Mouse (Mus musculus) limb, embryonic 10.5 days (tissue): Measurements from ENCODE around the gene Stpg4. TPM values are rescaled to one million over a fixed set of nuclear protein-coding genes. Genes with fewer than 3 reads are reported as not detected.

Experiments
- DNase-seq: peaks from one replicate; pipeline ENCODE4 v3.0.0-alpha.2; 2017; ENCODE audit warnings: low spot score
- H3K27ac ChIP-seq: fragments of 300-500 bp; sonication (generic); 2 replicates; pipeline ENCODE4 v1.5.1; 2016; ENCODE audit warnings: mild to moderate bottlenecking
- H3K27me3 ChIP-seq: fragments of 300-500 bp; sonication (generic); 2 replicates; pipeline ENCODE4 v1.6.1; 2016; ENCODE audit warnings: low read depth, mild to moderate bottlenecking; ENCODE audit not compliant: poor library complexity, severe bottlenecking
- H3K36me3 ChIP-seq: fragments of 300-500 bp; sonication (generic); 2 replicates; pipeline ENCODE4 v1.6.1; 2016; ENCODE audit warnings: mild to moderate bottlenecking, moderate library complexity
- H3K4me1 ChIP-seq: fragments of 300-500 bp; sonication (generic); 2 replicates; pipeline ENCODE4 v1.6.1; 2016
- H3K4me3 ChIP-seq: fragments of 300-500 bp; sonication (generic); 2 replicates; pipeline ENCODE4 v1.5.1; 2016; ENCODE audit warnings: mild to moderate bottlenecking, moderate library complexity
- H3K9me3 ChIP-seq: fragments of 300-500 bp; sonication (generic); replicated peaks from 2 replicates; pipeline ENCODE4 v1.6.1; 2016; ENCODE audit warnings: mild to moderate bottlenecking
- WGBS: fragments of 180-500 bp; shearing (Covaris S2); methylation state at CpG from one replicate; pipeline ENCODE4 v1.1.7; 2016; 5-methylcytosine and 5-hydroxymethylcytosine counted together
- polyA plus RNA-seq: library from polyadenylated mRNA; unstranded; fragments of >200 nt; fragmentation: Nextera tagmentation; extraction: Ambion mirVana; gene quantifications from 2 replicates; pipeline ENCODE4 v1.2.1, GENCODE M21; 2016

Stpg4 gene
- polyA plus RNA-seq, 1 experiment from 2014 or later: not detected

- Histone ChIP-seq H3K9me3 (no peaks in the 10 kb centered on the region), H3K36me3 (no peaks in the 10 kb centered on the region), H3K27me3 (peaks cover 20% of the 10 kb centered on the region; the same call in 1 of the 2 replicates), H3K4me3 (peak overlapping the region; percentile 30), H3K4me1 (peaks cover 37% of the 10 kb centered on the region), H3K27ac (peak overlapping the region; percentile 43; the same call in 1 of the 2 replicates)
- WGBS: 21% methylated on average over 14 of the region's 14 CpGs
- DNase-seq: peak; percentile 45
Observed at GRCm38 (mm10) chr17:87459750-87460668, 32.5 kb upstream of the Stpg4 start.

GRCm38 (mm10) chr17:87458911-87459749 lies 31.6 kb upstream of the Stpg4 start:
- 13% methylated on average over 14 of the region's 17 CpGs for WGBS
- peaks cover 20% of the 10 kb centered on the region; the same call in 1 of the 2 replicates for H3K27me3 ChIP-seq
- no peaks in the 10 kb centered on the region for H3K36me3 ChIP-seq
- H3K4me1 ChIP-seq: peaks cover 37% of the 10 kb centered on the region
- H3K27ac ChIP-seq: peak overlapping the region; percentile 40; the same call in 1 of the 2 replicates
- DNase-seq: no peak
- peak overlapping the region; percentile 26 for H3K4me3 ChIP-seq
- no peaks in the 10 kb centered on the region for H3K9me3 ChIP-seq

- DNase-seq: no peak
- Histone ChIP-seq H3K4me3 (no peak overlapping the region), H3K27ac (no peak overlapping the region), H3K9me3 (no peaks in the 10 kb centered on the region), H3K4me1 (peaks cover 37% of the 10 kb centered on the region), H3K27me3 (peaks cover 20% of the 10 kb centered on the region; the same call in 1 of the 2 replicates), H3K36me3 (no peaks in the 10 kb centered on the region)
- 78% methylated on average over 7 of the region's 7 CpGs for WGBS
Observed at GRCm38 (mm10) chr17:87457961-87458360, 30.4 kb upstream of the Stpg4 start.

- no peak for DNase-seq
- Histone ChIP-seq H3K4me3 (no peak overlapping the region), H3K36me3 (no peaks in the 10 kb centered on the region), H3K4me1 (peaks cover 8% of the 10 kb centered on the region), H3K27me3 (0 out of 2 replicates have a peak, but pooled peaks cover 3% of the 10 kb centered on the region), H3K9me3 (no peaks in the 10 kb centered on the region), H3K27ac (no peak overlapping the region)
- 93% methylated on average over 3 of the region's 3 CpGs for WGBS
Observed at GRCm38 (mm10) chr17:87454121-87454520, 26.6 kb upstream of the Stpg4 start.

- WGBS: 83% methylated on average over 7 of the region's 7 CpGs
- H3K27ac ChIP-seq: no peak overlapping the region
Observed at GRCm38 (mm10) chr17:87453336-87453735, 25.8 kb upstream of the Stpg4 start.

GRCm38 (mm10) chr17:87448881-87449280 lies 21.3 kb upstream of the Stpg4 start:
- H3K27me3 ChIP-seq: 0 out of 2 replicates have a peak, but pooled peaks cover 3% of the 10 kb centered on the region
- H3K9me3 ChIP-seq: no peaks in the 10 kb centered on the region
- peaks cover 23% of the 10 kb centered on the region for H3K4me1 ChIP-seq
- no peak overlapping the region for H3K27ac ChIP-seq
- 91% methylated on average over 8 of the region's 8 CpGs for WGBS
- peaks cover 7% of the 10 kb centered on the region for H3K36me3 ChIP-seq
- H3K4me3 ChIP-seq: no peak overlapping the region
- DNase-seq: no peak

More at GRCm38 (mm10) chr17:87453336-87453735, 25.8 kb upstream of the Stpg4 start:
- no peaks in the 10 kb centered on the region for H3K9me3 ChIP-seq
- 0 out of 2 replicates have a peak, but pooled peaks cover 3% of the 10 kb centered on the region for H3K27me3 ChIP-seq
- no peak for DNase-seq
- no peak overlapping the region for H3K4me3 ChIP-seq
- H3K36me3 ChIP-seq: no peaks in the 10 kb centered on the region
- peaks cover 2% of the 10 kb centered on the region; the same call in 1 of the 2 replicates for H3K4me1 ChIP-seq

- Histone ChIP-seq H3K27ac (no peak overlapping the region), H3K4me3 (no peak overlapping the region), H3K9me3 (no peaks in the 10 kb centered on the region), H3K4me1 (peaks cover 28% of the 10 kb centered on the region), H3K36me3 (peaks cover 11% of the 10 kb centered on the region), H3K27me3 (0 out of 2 replicates have a peak, but pooled peaks cover 3% of the 10 kb centered on the region)
- 96% methylated on average over 9 of the region's 9 CpGs for WGBS
- no peak for DNase-seq
Observed at GRCm38 (mm10) chr17:87448339-87448738, 20.8 kb upstream of the Stpg4 start.

GRCm38 (mm10) chr17:87447612-87448200 lies 20.2 kb upstream of the Stpg4 start:
- no peak for DNase-seq
- Histone ChIP-seq H3K4me1 (peaks cover 34% of the 10 kb centered on the region), H3K4me3 (peak overlapping the region; percentile 92), H3K9me3 (no peaks in the 10 kb centered on the region), H3K27ac (peak overlapping the region; percentile 100), H3K27me3 (0 out of 2 replicates have a peak, but pooled peaks cover 3% of the 10 kb centered on the region), H3K36me3 (peaks cover 16% of the 10 kb centered on the region)
- WGBS: 40% methylated on average over 12 of the region's 12 CpGs

GRCm38 (mm10) chr17:87446767-87447611 lies 19.4 kb upstream of the Stpg4 start, which contains the start of gene Calm2:
Gene Calm2 (minus strand): TSS chr17:87446935.
- Histone ChIP-seq H3K9me3 (no peaks in the 10 kb centered on the region), H3K27ac (peak within 1 kb of the TSS; percentile 100), H3K4me3 (peak within 1 kb of the TSS; percentile 92), H3K36me3 (peaks cover 23% of the 10 kb centered on the region), H3K27me3 (0 out of 2 replicates have a peak, but pooled peaks cover 3% of the 10 kb centered on the region), H3K4me1 (peaks cover 38% of the 10 kb centered on the region)
- WGBS: under 1% methylated on average over 68 of the region's 69 CpGs
- peak; percentile 99 for DNase-seq

- peaks cover 32% of the 10 kb centered on the region for H3K36me3 ChIP-seq
- 0 out of 2 replicates have a peak, but pooled peaks cover 3% of the 10 kb centered on the region for H3K27me3 ChIP-seq
- H3K27ac ChIP-seq: peak overlapping the region; percentile 100
- DNase-seq: peak; percentile 83
- WGBS: 1% methylated on average over 77 of the region's 86 CpGs
- H3K4me3 ChIP-seq: peak overlapping the region; percentile 92
- H3K9me3 ChIP-seq: no peaks in the 10 kb centered on the region
- peaks cover 46% of the 10 kb centered on the region for H3K4me1 ChIP-seq
Observed at GRCm38 (mm10) chr17:87445917-87446766, 18.6 kb upstream of the Stpg4 start.
